Mouse (Mus musculus) ES-Bruce4 (cell line): ENCODE data around the gene Ccdc159.

Source experiments
- CTCF ChIP-seq: IDR thresholded peaks from one replicate; pipeline ENCODE4 v1.8.1; 2011; ENCODE audit warnings: low read depth, low read length
- POLR2A ChIP-seq: IDR thresholded peaks from one replicate; pipeline ENCODE4 v1.8.1; 2011; ENCODE audit warnings: low read length; ENCODE audit not compliant: insufficient read depth

DNA sequence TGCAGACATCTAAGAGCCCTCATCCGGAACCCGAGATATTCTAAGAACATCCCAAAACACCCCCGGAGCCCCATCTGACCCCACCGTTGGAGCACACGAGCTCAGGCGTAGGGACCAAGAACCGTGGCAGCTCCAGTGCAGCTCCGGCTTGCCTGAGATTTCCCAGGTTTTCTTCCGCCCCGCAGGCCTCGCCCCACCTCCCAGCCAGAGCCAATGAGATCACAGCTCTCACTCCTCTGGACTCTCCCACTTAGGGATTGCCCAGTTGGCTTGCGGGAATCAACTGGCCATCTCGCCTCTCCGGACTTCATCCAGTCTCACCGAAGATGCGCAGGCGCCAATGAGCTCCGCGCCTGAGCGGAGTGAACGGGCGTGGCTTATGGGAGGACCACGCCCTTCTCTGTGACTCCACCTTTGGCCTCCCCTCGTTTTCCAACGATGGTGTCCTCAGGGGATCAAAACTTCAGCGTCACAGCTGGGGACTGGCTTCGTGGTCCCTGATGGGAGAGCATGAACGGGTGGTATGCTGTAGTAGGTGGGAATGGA, at the start of gene Ccdc159, which contains the start of gene Tmem205:
- TF ChIP-seq CTCF, result no peak
- peak; percentile 83 for TF ChIP-seq POLR2A
